Mouse (Mus musculus): ENCODE measurements around the gene Ccr10. TPM values are rescaled to one million over a fixed set of nuclear protein-coding genes. Genes with fewer than 3 reads are reported as not detected.

The Ccr10 gene
- polyA plus RNA-seq, 1 experiment from 2014 or later = 0.13 TPM

DNA sequence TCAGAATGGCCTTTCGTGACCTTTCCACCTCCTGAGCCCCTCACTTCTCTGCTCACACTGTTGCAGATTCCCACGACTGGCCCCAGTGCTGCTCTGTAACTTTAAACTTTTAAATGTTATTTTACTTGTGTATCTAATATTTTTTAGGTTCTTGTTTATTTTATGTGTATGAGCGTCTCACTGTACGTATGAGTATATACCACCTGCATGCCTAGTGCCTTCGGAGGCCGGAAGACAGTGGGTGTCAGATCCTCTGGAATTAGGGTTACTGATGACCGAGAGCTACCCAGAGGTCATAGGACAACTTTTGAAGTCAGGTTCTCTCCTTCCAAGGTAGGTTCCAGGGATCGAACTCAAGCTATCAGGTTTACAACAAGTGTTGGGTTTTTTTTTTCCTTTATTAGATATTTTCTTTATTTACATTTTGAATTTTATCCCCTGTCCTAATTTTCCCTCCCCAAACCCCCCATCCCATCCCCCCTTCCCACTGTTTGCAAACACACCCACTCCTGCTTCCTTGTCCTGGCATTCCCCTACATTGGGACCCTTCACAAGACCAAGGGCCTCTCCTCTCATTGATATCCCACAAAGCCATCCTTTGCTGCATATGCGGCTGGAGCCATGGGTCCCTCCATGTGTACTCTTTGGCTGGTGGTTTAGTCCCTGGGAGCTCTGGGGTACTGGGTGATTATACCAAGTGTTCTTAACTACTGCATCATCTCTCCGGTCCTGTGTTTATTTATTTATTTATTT lies 32.9 kb downstream of the Ccr10 start:
- TF ChIP-seq CTCF (IDR thresholded peaks at IDR 0.05; ENCODE audit: low read depth) = no peak
- Histone ChIP-seq H3K4me2 (replicated peaks; ENCODE audit: low read depth) (no peak overlapping the region), H3K27ac (ENCODE audit: low read depth, low read length) (no peak overlapping the region), H3K9me3 (ENCODE audit: control insufficient read depth) (no peaks in the 10 kb centered on the region), H3K9ac (ENCODE audit: low read depth, low read length) (no peak overlapping the region), H3K4me1 (replicated peaks; ENCODE audit: control insufficient read depth, insufficient read depth, low read length) (peaks cover 6% of the 10 kb centered on the region; the same call in 1 of the 2 replicates), H3K4me3 (ENCODE audit: low read depth, low read length) (no peak overlapping the region), H3K27me3 (replicated peaks; ENCODE audit: control insufficient read depth, insufficient read depth, low read length) (peaks cover 12% of the 10 kb centered on the region), H3K36me3 (ENCODE audit: control insufficient read depth, insufficient read depth) (no peaks in the 10 kb centered on the region)
- ATAC-seq = no peak
- WGBS = 84% methylated on average over 10 of the region's 10 CpGs

DNA sequence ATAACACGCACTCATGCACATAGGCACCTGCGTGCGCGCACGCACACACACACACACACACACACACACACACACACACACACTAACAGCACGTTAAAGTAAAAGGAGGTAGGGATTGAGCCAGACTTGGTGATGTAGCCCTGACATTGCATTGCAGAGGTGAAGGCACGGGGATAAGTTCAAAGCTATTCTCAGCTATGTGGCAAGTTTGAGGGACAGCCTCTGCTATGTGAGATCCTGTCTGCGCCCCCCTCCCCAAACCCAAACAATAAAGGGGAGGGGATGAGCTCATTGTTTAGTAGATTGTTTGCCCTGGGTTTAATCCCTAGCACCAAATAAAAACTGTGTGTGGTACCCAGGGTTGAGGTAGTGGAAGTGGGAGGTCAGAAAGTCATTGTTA lies 34.2 kb downstream of the Ccr10 start:
- TF ChIP-seq CTCF (IDR thresholded peaks at IDR 0.05; ENCODE audit: low read depth) = no peak
- H3K27me3 ChIP-seq (replicated peaks; ENCODE audit: control insufficient read depth, insufficient read depth, low read length) = peaks cover 12% of the 10 kb centered on the region
- peaks cover 6% of the 10 kb centered on the region; the same call in 1 of the 2 replicates for H3K4me1 ChIP-seq (replicated peaks; ENCODE audit: control insufficient read depth, insufficient read depth, low read length)
- ATAC-seq = no peak
- no peaks in the 10 kb centered on the region for H3K36me3 ChIP-seq (ENCODE audit: control insufficient read depth, insufficient read depth)
- H3K27ac ChIP-seq (ENCODE audit: low read depth, low read length) = no peak overlapping the region
- H3K9me3 ChIP-seq (ENCODE audit: control insufficient read depth) = no peaks in the 10 kb centered on the region
- WGBS = 90% methylated on average over 8 of the region's 8 CpGs
- H3K4me2 ChIP-seq (replicated peaks; ENCODE audit: low read depth) = no peak overlapping the region
- H3K4me3 ChIP-seq (ENCODE audit: low read depth, low read length) = no peak overlapping the region
- H3K9ac ChIP-seq (ENCODE audit: low read depth, low read length) = no peak overlapping the region

DNA sequence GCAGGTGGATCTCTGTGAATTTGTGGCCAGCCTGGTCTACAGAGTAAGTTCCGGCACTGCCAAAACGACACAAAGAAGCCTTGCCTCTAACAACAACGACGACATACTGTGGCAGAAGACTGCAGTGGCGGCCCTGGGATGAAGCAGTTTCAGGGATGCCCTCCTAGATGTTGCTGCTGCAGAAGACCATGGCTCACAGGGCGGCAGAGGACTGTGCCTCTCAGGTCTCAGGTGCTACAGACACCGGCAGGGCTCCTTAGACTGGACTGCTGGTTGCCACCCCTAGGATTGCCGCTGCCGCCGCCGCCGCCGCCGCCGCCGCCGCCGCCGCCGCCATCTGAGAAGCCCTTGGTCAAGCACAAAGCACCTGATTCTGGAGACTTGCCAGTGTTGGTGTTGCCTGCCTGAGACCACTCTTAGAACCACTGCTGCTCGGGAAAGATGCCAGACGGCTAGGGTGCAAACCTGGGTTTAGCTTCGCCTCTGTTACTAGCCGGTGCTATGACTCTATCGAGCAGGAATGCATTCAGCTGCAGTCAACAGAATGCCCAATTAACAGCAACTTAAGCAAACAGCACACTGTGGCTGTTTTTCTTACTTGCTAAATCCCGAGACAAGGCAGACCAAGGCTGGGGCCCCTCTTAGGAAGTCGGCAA lies 35.0 kb downstream of the Ccr10 start:
- peaks cover 12% of the 10 kb centered on the region for H3K27me3 ChIP-seq (replicated peaks; ENCODE audit: control insufficient read depth, insufficient read depth, low read length)
- H3K4me1 ChIP-seq (replicated peaks; ENCODE audit: control insufficient read depth, insufficient read depth, low read length) = peaks cover 6% of the 10 kb centered on the region; the same call in 1 of the 2 replicates
- peak overlapping the region; percentile 45; the same call in 1 of the 2 replicates for H3K9ac ChIP-seq (ENCODE audit: low read depth, low read length)
- peak overlapping the region; percentile 63 for H3K4me2 ChIP-seq (replicated peaks; ENCODE audit: low read depth)
- peak overlapping the region; percentile 26 for H3K4me3 ChIP-seq (ENCODE audit: low read depth, low read length)
- WGBS = 33% methylated on average over 27 of the region's 27 CpGs
- no peaks in the 10 kb centered on the region for H3K36me3 ChIP-seq (ENCODE audit: control insufficient read depth, insufficient read depth)
- no peaks in the 10 kb centered on the region for H3K9me3 ChIP-seq (ENCODE audit: control insufficient read depth)
- no peak for TF ChIP-seq CTCF (IDR thresholded peaks at IDR 0.05; ENCODE audit: low read depth)
- no peak for ATAC-seq
- H3K27ac ChIP-seq (ENCODE audit: low read depth, low read length) = no peak overlapping the region

DNA sequence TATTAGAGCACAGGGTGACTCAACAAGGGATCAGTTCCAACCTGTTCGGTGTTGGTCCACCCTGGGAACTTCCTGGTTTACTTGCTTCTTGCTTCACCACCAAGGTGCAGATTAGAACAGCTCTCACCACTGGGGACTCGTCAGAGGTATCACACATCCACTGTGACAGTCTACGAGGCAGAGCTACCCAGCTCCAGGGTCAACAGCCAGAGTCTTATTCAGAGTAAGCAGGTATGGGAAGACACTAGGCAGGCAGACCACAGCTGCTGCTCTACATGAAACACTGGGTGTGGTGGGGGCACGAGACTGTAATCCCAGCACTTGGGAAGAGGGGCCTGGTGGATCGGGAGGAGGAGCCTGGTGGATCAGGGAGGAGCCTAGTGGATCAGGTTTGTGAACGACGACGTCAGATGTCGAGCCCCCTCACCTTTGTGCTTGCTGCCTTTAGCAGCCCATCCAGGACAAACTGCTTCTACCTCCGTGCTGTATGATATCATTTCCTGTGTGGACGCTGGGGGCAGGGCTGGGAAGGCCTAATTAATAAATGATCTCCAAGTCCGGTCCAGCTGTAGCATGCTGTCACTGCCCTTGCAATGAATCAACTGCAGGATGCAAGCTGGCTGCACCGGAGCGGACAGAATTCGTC lies 36.6 kb downstream of the Ccr10 start:
- Histone ChIP-seq H3K4me2 (replicated peaks; ENCODE audit: low read depth) (peak overlapping the region; percentile 38), H3K9ac (ENCODE audit: low read depth, low read length) (no peak overlapping the region), H3K36me3 (ENCODE audit: control insufficient read depth, insufficient read depth) (no peaks in the 10 kb centered on the region), H3K27ac (ENCODE audit: low read depth, low read length) (no peak overlapping the region), H3K9me3 (ENCODE audit: control insufficient read depth) (no peaks in the 10 kb centered on the region), H3K27me3 (replicated peaks; ENCODE audit: control insufficient read depth, insufficient read depth, low read length) (peaks cover 12% of the 10 kb centered on the region), H3K4me3 (ENCODE audit: low read depth, low read length) (no peak overlapping the region), H3K4me1 (replicated peaks; ENCODE audit: control insufficient read depth, insufficient read depth, low read length) (peaks cover 6% of the 10 kb centered on the region; the same call in 1 of the 2 replicates)
- WGBS = 22% methylated on average over 15 of the region's 15 CpGs
- TF ChIP-seq CTCF (IDR thresholded peaks at IDR 0.05; ENCODE audit: low read depth) = no peak
- ATAC-seq = peak; percentile 52; the same call in 1 of the 2 replicates

DNA sequence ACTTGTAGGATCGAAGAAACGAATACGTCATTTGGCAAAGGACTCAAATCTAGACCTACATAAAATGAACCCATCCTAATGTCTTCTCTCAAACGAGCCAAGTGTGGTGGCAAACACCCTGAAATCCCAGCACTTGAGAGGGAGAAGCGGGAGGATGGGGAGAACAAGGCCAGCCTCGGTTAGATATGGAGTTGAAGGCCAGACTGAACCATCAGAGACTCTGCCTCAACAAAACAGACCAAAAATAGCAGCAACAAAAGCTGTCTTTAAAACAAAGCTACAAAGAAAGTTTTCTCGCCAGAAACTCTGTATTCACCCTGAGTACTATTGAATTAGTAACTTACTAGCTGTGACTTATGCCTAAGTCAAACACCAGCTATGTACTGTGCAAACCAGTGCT lies 38.2 kb downstream of the Ccr10 start:
- Histone ChIP-seq H3K27ac (ENCODE audit: low read depth, low read length) (no peak overlapping the region), H3K4me3 (ENCODE audit: low read depth, low read length) (no peak overlapping the region), H3K27me3 (replicated peaks; ENCODE audit: control insufficient read depth, insufficient read depth, low read length) (peaks cover 12% of the 10 kb centered on the region), H3K9me3 (ENCODE audit: control insufficient read depth) (no peaks in the 10 kb centered on the region), H3K4me1 (replicated peaks; ENCODE audit: control insufficient read depth, insufficient read depth, low read length) (peaks cover 6% of the 10 kb centered on the region; the same call in 1 of the 2 replicates), H3K4me2 (replicated peaks; ENCODE audit: low read depth) (no peak overlapping the region), H3K9ac (ENCODE audit: low read depth, low read length) (no peak overlapping the region), H3K36me3 (ENCODE audit: control insufficient read depth, insufficient read depth) (no peaks in the 10 kb centered on the region)
- TF ChIP-seq CTCF (IDR thresholded peaks at IDR 0.05; ENCODE audit: low read depth) = no peak
- ATAC-seq = no peak
- WGBS = 73% methylated on average over 7 of the region's 7 CpGs

DNA sequence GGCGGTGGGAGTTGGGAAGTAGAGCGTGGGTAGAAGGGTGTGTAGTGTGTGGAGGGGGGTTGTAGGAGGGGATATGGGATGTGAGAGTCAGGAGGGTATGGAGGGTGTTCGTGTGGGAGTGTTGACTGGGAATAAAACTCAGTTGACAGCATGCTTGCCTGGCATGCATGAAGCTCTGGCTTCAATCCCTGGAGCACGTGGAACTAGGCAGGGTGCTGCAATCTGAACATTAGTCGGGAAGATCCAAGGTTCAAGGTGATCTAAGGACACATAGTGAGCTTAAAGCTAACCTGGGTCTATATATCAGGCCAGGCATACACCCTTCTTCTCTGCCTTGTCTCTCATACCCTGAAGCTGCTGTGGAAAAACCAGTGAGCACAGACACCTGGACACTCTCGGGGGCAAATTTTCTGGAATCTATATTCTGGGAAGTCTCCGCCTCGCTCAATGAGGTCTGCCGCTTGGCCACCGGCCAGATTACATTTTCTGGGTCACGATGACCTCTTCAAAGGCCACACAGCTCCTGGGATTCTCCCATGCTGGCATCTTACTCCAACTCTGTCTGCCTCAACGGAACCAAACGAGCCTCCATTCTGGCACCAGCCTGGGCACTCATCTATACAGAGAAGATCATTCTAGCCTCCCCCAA lies 40.9 kb downstream of the Ccr10 start:
- Histone ChIP-seq H3K27ac (ENCODE audit: low read depth, low read length) (no peak overlapping the region), H3K4me2 (replicated peaks; ENCODE audit: low read depth) (no peak overlapping the region), H3K4me1 (replicated peaks; ENCODE audit: control insufficient read depth, insufficient read depth, low read length) (peaks cover 11% of the 10 kb centered on the region), H3K4me3 (ENCODE audit: low read depth, low read length) (no peak overlapping the region), H3K9ac (ENCODE audit: low read depth, low read length) (no peak overlapping the region), H3K9me3 (ENCODE audit: control insufficient read depth) (no peaks in the 10 kb centered on the region), H3K36me3 (ENCODE audit: control insufficient read depth, insufficient read depth) (no peaks in the 10 kb centered on the region), H3K27me3 (replicated peaks; ENCODE audit: control insufficient read depth, insufficient read depth, low read length) (no peaks in the 10 kb centered on the region)
- ATAC-seq = no peak
- TF ChIP-seq CTCF (IDR thresholded peaks at IDR 0.05; ENCODE audit: low read depth) = no peak
- 73% methylated on average over 13 of the region's 13 CpGs for WGBS

All from intestine, postnatal 0 days (tissue).